In genomic region chr17:57058891-57059485, GRCm38 (mm10) we compare ENCODE assay signal across 8 mouse cellular contexts. TPM values are rescaled to one million over a fixed set of nuclear protein-coding genes. Genes with fewer than 3 reads are reported as not detected.
DNase-seq lines count a peak whose midpoint lies in the region; ATAC-seq and TF ChIP-seq lines count a peak whose summit lies in the region.

Gene Crb3, plus strand, starts transcription at chr17:57059105.

- peak within 1 kb of the TSS; percentile 94 for H3K4me3 ChIP-seq in hindbrain, embryonic 15.5 days
- peak within 1 kb of the TSS; percentile 26 for H3K4me3 ChIP-seq in myocyte

- H3K4me2 ChIP-seq in hindbrain, embryonic 15.5 days, result peak within 1 kb of the TSS; percentile 72
- H3K4me2 ChIP-seq in myocyte (ENCODE audit: low read depth), result peak within 1 kb of the TSS; percentile 84

- intact Hi-C loops in heart, postnatal 25 days (cut with DNase I), result loop anchor here (2.0 to 5.0 kb wide), 2 partner anchors 67 to 228 kb away; partner anchors contain the start of genes Clpp and Rfx2

- peaks cover 21% of the 10 kb centered on the region for H3K27me3 ChIP-seq in hindbrain, embryonic 15.5 days
- peaks cover 39% of the 10 kb centered on the region for H3K27me3 ChIP-seq in myocyte (ENCODE audit: control insufficient read depth, insufficient read depth, insufficient read length)

- peak within 1 kb of the TSS; percentile 53 for H3ac ChIP-seq in myocyte (ENCODE audit: control insufficient read depth, insufficient read length)

- no peaks in the 10 kb centered on the region for H3K9me3 ChIP-seq in hindbrain, embryonic 15.5 days

- no peaks in the 10 kb centered on the region for H3K79me2 ChIP-seq in myocyte (ENCODE audit: control insufficient read depth, insufficient read depth)

- 0% methylated on average over 17 of the region's 22 CpGs for WGBS in hindbrain, embryonic 15.5 days

- H3K4me1 ChIP-seq in hindbrain, embryonic 15.5 days (replicated peaks), result peaks cover 32% of the 10 kb centered on the region

- peak; percentile 9 for ATAC-seq in hindbrain, embryonic 15.5 days (ENCODE audit: low FRiP score, low read depth)

- no peak for TF ChIP-seq POLR2A in myocyte (IDR thresholded peaks at IDR 0.05; ENCODE audit: insufficient read length, low read depth)

- H3K36me3 ChIP-seq in hindbrain, embryonic 15.5 days, result peaks cover 8% of the 10 kb centered on the region
- H3K36me3 ChIP-seq in myocyte (ENCODE audit: control insufficient read depth, insufficient read depth), result no peaks in the 10 kb centered on the region

- H3K9ac ChIP-seq in hindbrain, embryonic 15.5 days, result peak within 1 kb of the TSS; percentile 86

- DNase-seq in heart, adult 11 months, result peak; percentile 96
- DNase-seq in heart, postnatal 25 days (ENCODE audit: low spot score), result no peak
- DNase-seq in brain, adult 2 months (ENCODE audit: low read depth, low spot score), result peak; percentile 45
- peak; percentile 41 for DNase-seq in gastrocnemius, adult 18-20 months (ENCODE audit: low spot score)
- DNase-seq in liver, result peak; percentile 23
- no peak for DNase-seq in T-cell, adult 2 months (ENCODE audit: low spot score)

- peak within 1 kb of the TSS; percentile 91 for H3K27ac ChIP-seq in hindbrain, embryonic 15.5 days (replicated peaks)

TF ChIP-seq in myocyte, 11 proteins besides CTCF, POLR2A, EP300 and RAD21:
- no peak for TF ChIP-seq MAX (IDR thresholded peaks at IDR 0.05; ENCODE audit: low read depth)
- no peak for TF ChIP-seq SRF (IDR thresholded peaks at IDR 0.05; ENCODE audit: control insufficient read depth, insufficient read length, low read depth)
- no peak for TF ChIP-seq MYOG (IDR thresholded peaks at IDR 0.05; ENCODE audit: control insufficient read depth in 1 of 3, insufficient read depth in 1 of 3, insufficient read length in 2 of 3, low read depth in 2 of 3)
- no peak for TF ChIP-seq REST (IDR thresholded peaks at IDR 0.05; ENCODE audit: insufficient read depth, insufficient read length)
- TF ChIP-seq TCF12 (IDR thresholded peaks at IDR 0.05; ENCODE audit: insufficient read depth, poor library complexity, severe bottlenecking), result no peak
- TF ChIP-seq USF1 (IDR thresholded peaks at IDR 0.05; ENCODE audit: low read depth), result no peak
- TF ChIP-seq E2F4 (IDR thresholded peaks at IDR 0.05; ENCODE audit: insufficient read depth), result no peak
- TF ChIP-seq CEBPB (IDR thresholded peaks at IDR 0.05; ENCODE audit: insufficient read depth, poor library complexity, severe bottlenecking), result no peak
- no peak for TF ChIP-seq POLR2AphosphoS2 (IDR thresholded peaks at IDR 0.05; ENCODE audit: insufficient read length, low read depth)
- no peak for TF ChIP-seq TCF3 (IDR thresholded peaks at IDR 0.05; ENCODE audit: insufficient read length, low read depth)
- no peak for TF ChIP-seq MYOD1 (IDR thresholded peaks at IDR 0.05; ENCODE audit: control insufficient read depth in 1 of 3, insufficient read length in 2 of 3, low read depth in 2 of 3)

RNA-seq across cellular contexts. Expression of gene Crb3, which starts in this region (rescaled TPM):
- under 1 TPM in 1 of 2 experiments, not detected in 1; 0.78 TPM for total RNA-seq in heart, postnatal 25 days (2021)
- under 1 TPM in 1 of 2 experiments, not detected in 1; 0.31 TPM for total RNA-seq in gastrocnemius, adult 18-20 months (2021)
- polyA plus RNA-seq in hindbrain, embryonic 15.5 days (2015; fragmentation: Nextera tagmentation; extraction: Ambion mirVana), result 4.1 and 4.6 TPM in 2 replicates
- polyA plus RNA-seq in myocyte (2012; fragmentation: generic; extraction: Trizol), result not detected

Comparison
In these comparisons a context has a peak if more than half of its experiments do, and no peak if none do; other contexts are left out.
1. DNase-seq: peak in heart, adult 11 months (single experiment), brain, adult 2 months (single experiment) and liver (single experiment); none in heart, postnatal 25 days (single experiment) and T-cell, adult 2 months (single experiment).
2. Peak in DNase-seq in gastrocnemius, adult 18-20 months; RNA of the gene not detected or under 1 TPM.